Mouse (Mus musculus): Measurements from ENCODE around the gene Fuca1. TPM values are rescaled to one million over a fixed set of nuclear protein-coding genes. Genes with fewer than 3 reads are reported as not detected.

Gene Fuca1
- total RNA-seq, 2 experiments from 2014 or later: 33.5 to 40.7 TPM

- intact Hi-C loops (cut with DNase I): loop anchor here (10.0 kb wide), 1 partner anchor 181 kb away; no protein-coding TSS in a partner anchor
- DNase-seq: no peak
Observed at GRCm38 (mm10) chr4:135886184-135886583, 34.4 kb upstream of the Fuca1 start.

- DNase-seq: no peak
- intact Hi-C loops (cut with DNase I): loop anchor here (10.0 kb wide), 1 partner anchor 184 kb away; no protein-coding TSS in a partner anchor
Observed at GRCm38 (mm10) chr4:135888448-135889057, 32.0 kb upstream of the Fuca1 start.

- no peak for DNase-seq
- intact Hi-C loops (cut with DNase I): loop anchor here (10.0 kb wide), 1 partner anchor 185 kb away; no protein-coding TSS in a partner anchor
Observed at GRCm38 (mm10) chr4:135889146-135889883, 31.2 kb upstream of the Fuca1 start.

- intact Hi-C loops (cut with DNase I): loop anchor here (2.0 to 10.0 kb wide), 5 partner anchors 29 to 185 kb away; partner anchors contain the start of genes Gale and Rpl11
- DNase-seq: peak; percentile 82 to 88
Observed at GRCm38 (mm10) chr4:135889884-135890283, 30.7 kb upstream of the Fuca1 start.

GRCm38 (mm10) chr4:135891539-135891938 is 29.0 kb upstream of the Fuca1 start:
- no peak for DNase-seq
- intact Hi-C loops (cut with DNase I): loop anchor here (2.0 to 5.0 kb wide), 4 partner anchors 27 to 161 kb away; partner anchors contain the start of genes Gale and Rpl11

GRCm38 (mm10) chr4:135892884-135893283 is 27.7 kb upstream of the Fuca1 start:
- intact Hi-C loops (cut with DNase I): loop anchor here (5.0 kb wide), 3 partner anchors 39 to 159 kb away; partner anchors contain the start of genes Gale and Rpl11
- no peak for DNase-seq

- intact Hi-C loops (cut with DNase I): no loop called here
- no peak for DNase-seq
Observed at GRCm38 (mm10) chr4:135895071-135895571, 25.4 kb upstream of the Fuca1 start, which contains the start of gene Cnr2. Cnr2 (plus strand) TSS chr4:135895394.

DNA sequence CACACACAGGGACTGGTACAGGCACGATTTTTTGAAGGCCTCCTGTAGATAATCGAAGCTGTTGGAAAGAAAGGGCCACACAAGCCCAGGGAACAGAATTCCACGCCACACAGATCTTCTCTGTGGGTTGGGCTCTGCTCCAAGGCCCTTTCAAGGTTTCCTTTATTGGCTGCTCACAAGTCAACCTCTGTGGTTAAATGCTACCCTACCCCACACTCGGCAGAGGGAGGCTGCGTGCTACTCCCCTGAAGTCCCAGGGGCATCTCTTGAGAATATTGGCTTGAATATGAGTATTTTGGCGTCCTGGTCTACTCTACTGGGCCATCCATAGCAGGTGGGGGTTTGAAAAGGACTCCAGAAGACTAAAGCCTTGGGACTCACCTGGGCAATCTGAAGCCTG is 24.4 kb upstream of the Fuca1 start:
- no peak for DNase-seq
- intact Hi-C loops (cut with DNase I): no loop called here

- intact Hi-C loops (cut with DNase I): no loop called here
- DNase-seq: no peak
Observed at GRCm38 (mm10) chr4:135898380-135899049, 22.0 kb upstream of the Fuca1 start.

- intact Hi-C loops (cut with DNase I): no loop called here
- DNase-seq: no peak
Observed at GRCm38 (mm10) chr4:135899050-135899448, 21.5 kb upstream of the Fuca1 start.

DNA sequence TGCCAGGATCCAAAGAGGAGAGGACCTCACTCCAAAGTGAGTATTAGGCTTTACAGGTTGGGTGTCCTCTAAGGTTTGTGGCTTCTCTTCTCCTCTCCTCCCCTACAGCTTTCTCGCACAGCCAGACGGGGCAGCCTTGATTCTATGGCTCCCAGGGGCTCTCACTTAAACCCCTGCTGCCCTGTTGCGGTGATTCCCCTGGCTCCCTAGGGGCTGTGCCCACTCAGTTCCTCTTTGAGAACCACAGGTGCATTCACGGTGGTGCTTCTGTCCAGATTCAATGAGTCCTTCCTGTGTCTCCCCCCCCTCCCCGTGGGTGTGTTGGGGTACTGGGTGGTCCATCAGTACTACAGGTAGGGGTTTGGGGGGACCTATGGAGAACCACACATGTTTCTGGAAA is 20.5 kb upstream of the Fuca1 start:
- DNase-seq: no peak
- intact Hi-C loops (cut with DNase I): no loop called here

GRCm38 (mm10) chr4:135902606-135903242 is 17.8 kb upstream of the Fuca1 start:
- intact Hi-C loops (cut with DNase I): no loop called here
- no peak for DNase-seq

GRCm38 (mm10) chr4:135904810-135905209 is 15.7 kb upstream of the Fuca1 start:
- intact Hi-C loops (cut with DNase I): no loop called here
- DNase-seq: no peak

GRCm38 (mm10) chr4:135906633-135907032 is 13.9 kb upstream of the Fuca1 start:
- intact Hi-C loops (cut with DNase I): no loop called here
- no peak for DNase-seq

DNA sequence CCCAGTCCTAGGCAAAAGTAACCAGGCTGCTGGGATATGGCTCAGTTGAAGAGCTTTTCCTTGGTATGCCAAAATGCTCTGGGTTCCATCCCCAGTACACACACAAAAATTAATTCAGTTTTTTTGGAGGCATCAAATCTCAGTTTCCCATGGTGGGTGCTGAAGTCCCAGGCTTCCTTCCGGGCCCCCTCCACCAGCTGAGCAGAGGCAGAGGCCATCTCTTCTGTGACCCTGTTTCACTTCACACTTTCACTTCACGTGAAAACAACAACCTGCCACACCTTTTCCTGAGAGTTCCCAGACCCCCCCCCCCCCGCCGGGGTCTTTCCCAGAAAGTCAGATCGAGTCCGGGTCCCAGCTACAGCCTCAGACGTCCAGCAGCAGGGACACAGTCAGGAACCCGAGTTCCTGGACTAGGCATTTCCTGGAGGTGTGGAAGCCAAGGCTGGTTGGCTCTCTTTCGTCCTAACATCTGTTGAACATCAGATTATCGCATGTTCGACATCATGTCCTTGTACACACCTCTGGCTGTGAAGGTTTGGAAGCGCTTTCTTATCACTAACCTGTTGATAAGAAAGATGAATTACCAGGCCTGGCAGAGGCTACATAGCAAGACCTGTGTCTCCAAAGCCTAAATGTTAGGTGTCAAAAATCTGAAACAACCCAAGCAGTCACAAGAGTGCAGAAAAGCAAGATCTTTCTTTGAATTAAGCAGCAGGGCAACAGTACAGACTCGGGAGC is 11.0 kb upstream of the Fuca1 start:
- intact Hi-C loops (cut with DNase I): no loop called here
- no peak for DNase-seq

DNA sequence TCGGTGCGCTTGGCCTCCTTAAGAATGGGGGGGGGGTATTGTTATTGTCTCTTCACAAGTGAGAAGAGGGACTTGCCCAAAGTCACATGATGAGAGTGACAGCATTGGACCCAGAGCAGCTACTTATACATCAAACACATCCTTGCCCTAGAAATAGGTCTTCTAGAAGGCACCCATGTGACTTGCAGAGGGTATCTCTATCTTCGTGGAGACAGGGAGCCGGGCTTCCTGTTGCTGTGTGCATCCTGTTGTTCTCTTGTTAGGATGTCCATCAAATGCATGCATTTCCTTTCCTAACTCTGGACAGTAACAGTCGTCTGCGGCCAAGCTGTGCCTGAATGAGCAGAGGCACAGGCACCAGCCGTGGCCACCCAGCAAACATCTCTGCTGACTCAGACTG is 9.0 kb upstream of the Fuca1 start:
- intact Hi-C loops (cut with DNase I): no loop called here
- no peak for DNase-seq

DNA sequence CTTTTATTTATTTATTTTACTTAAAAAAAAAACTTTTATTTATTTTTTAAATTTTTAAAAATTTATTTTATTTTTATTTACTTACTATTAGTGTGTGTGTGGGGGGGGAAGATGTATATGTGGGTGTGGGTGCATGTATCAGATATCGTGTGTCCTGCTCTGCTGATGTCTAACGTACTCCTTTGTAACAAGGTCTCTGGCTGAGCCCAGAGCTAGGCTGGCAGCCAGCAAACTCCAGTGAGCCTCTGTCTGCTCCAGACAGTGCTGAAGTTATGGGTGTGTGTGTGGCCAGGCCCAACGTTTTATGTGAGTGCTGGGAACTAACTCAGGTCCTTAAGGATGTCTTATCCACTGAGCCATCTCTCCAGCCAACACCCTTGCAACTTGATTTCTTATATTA is 8.4 kb upstream of the Fuca1 start:
- DNase-seq: no peak
- intact Hi-C loops (cut with DNase I): no loop called here

GRCm38 (mm10) chr4:135912835-135913234 is 7.7 kb upstream of the Fuca1 start:
- DNase-seq: no peak
- intact Hi-C loops (cut with DNase I): no loop called here

DNA sequence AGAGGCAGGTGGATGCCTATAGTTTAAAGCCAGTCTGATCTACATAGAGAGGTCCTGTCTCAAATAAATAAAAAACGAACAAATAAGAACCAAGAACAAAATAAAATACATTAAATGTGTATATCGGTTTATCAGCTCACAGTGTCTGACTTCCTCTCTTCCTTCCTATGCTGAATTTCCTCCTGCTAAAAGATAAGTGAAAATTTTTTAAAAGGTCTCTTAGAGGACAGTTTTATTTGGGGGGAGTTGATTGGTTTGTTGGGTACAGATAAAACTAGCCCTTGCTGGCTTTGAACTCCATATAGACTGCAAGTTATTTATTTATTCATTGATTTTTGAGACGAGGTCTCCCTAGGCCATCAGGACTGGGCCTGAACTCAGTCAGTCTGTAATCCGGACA is 7.1 kb upstream of the Fuca1 start:
- intact Hi-C loops (cut with DNase I): no loop called here

More for the DNA sequence above, 7.1 kb upstream of the Fuca1 start:
- DNase-seq: no peak
